Mouse (Mus musculus) spleen, adult 2 months (tissue): ENCODE data around the gene Rab3gap2.

Source experiments
- CTCF ChIP-seq: fragments of 200-500 bp; IDR thresholded peaks from 2 replicates; pipeline ENCODE4 v1.5.1; 2011; ENCODE audit warnings: mild to moderate bottlenecking, inconsistent platforms; ENCODE audit not compliant: insufficient read depth, insufficient read length, insufficient replicate concordance; ENCODE audit errors: extremely low read depth
- POLR2A ChIP-seq: fragments of 200-500 bp; IDR thresholded peaks from 2 replicates; pipeline ENCODE4 v1.6.1; 2011; ENCODE audit warnings: low read depth, low read length, inconsistent platforms

GRCm38 (mm10) chr1:185307645-185308044, 103.7 kb downstream of the Rab3gap2 start:
- TF ChIP-seq POLR2A (no peak), CTCF (no peak)
